Mouse (Mus musculus): ENCODE measurements around the gene Scgb2a2. TPM values are rescaled to one million over a fixed set of nuclear protein-coding genes. Genes with fewer than 3 reads are reported as not detected.
A peak's percentile ranks its signal among the peaks of the same experiment; 100 is the strongest.
"Not testable (repeated sequence)": the region's sequence is repeated elsewhere in the genome, so short reads cannot be mapped to it uniquely, and the experiment has no call there.

The Scgb2a2 gene
- polyA plus RNA-seq (2014; fragmentation: Nextera tagmentation; extraction: Ambion mirVana): not detected in 2 replicates

DNA sequence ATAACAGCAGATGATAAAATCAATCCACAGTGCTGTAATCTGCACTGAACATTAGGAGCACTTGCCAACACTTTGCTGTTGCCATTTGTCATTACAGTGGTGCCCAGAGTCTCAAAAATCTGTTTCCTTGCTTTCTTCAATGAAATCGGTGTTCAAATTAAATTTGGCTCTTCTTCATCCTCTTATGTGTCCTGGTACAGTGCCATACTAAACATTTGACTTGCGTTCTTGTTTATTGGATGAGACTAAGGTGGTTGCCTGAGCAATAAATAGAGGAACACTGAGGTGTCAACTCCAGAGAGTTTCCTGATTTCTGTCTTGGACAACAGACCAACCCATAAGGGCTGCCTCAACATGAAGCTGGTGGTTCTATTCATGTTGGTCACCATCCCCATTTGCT lies at the start of gene Scgb2a2:
Gene Scgb2a2, plus strand, starts transcription at position 301 of the 400 bp plus-strand sequence.
- no peak within 1 kb of the TSS for H3K9ac ChIP-seq (replicated peaks; ENCODE audit: low read length)
- H3K4me3 ChIP-seq (ENCODE audit: low read depth, low read length): no peak within 1 kb of the TSS
- DNase-seq (ENCODE audit: low spot score): no peak
- no peaks in the 10 kb centered on the region for H3K4me1 ChIP-seq (ENCODE audit: control insufficient read depth, insufficient read depth, low read length)
- WGBS: 78% methylated on average over 2 of the region's 2 CpGs
- H3K4me2 ChIP-seq (ENCODE audit: low read depth, low read length): no peak within 1 kb of the TSS
- no peaks in the 10 kb centered on the region for H3K36me3 ChIP-seq (replicated peaks; ENCODE audit: control insufficient read depth, insufficient read depth, low read depth, low read length)
- no peak within 1 kb of the TSS for H3K27ac ChIP-seq (replicated peaks; ENCODE audit: low read depth, low read length)
- ATAC-seq (replicated peaks; ENCODE audit: insufficient number of reproducible peaks, low FRiP score, low TSS enrichment, low read depth): no peak
- H3K9me3 ChIP-seq (replicated peaks; ENCODE audit: control insufficient read depth, low read length): no peaks in the 10 kb centered on the region
- no peaks in the 10 kb centered on the region for H3K27me3 ChIP-seq (ENCODE audit: control insufficient read depth, insufficient read depth, low read length)

DNA sequence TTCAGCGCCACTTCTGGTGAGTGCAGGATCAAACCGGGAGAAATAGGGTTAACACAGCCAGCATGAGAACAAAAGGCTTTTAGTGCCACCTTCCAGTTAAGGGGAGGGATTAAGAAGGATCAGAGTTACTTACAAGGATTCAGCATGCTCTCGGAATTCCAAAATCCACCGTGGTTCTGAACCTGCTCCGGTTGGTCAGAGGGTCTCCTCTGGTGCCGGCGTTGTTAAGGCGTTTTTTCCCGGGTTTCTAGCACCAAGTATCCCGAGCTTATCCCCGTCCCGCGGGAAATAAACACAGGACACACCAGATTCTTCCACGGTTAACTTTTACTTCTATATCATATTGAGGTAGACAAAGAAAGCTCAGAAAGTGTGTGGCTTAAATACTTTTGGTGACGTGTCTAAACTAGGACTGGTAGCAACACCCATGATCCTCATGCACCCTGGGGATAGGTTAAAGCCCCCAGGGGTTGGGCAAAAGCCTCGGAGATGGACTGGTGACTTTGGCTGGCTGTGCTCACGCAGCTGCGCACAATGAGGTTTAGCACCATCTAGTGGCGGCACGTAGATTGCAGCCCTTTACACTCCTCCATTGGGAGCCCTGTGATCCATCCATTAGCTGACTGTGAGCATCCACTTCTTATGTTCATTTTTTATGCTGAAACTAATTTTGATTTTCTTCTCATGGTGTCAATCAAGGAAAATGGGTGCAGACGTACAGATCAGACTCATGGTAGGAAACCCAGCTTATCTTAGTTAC lies 10.6 kb upstream of the Scgb2a2 start:
- not testable (repeated sequence) for H3K4me2 ChIP-seq (ENCODE audit: low read depth, low read length); H3K27me3 ChIP-seq (ENCODE audit: control insufficient read depth, insufficient read depth, low read length); H3K4me1 ChIP-seq (ENCODE audit: control insufficient read depth, insufficient read depth, low read length); H3K9me3 ChIP-seq (replicated peaks; ENCODE audit: control insufficient read depth, low read length); H3K36me3 ChIP-seq (replicated peaks; ENCODE audit: control insufficient read depth, insufficient read depth, low read depth, low read length); H3K9ac ChIP-seq (replicated peaks; ENCODE audit: low read length); DNase-seq (ENCODE audit: low spot score); H3K27ac ChIP-seq (replicated peaks; ENCODE audit: low read depth, low read length)
- H3K4me3 ChIP-seq (ENCODE audit: low read depth, low read length): peak overlapping the region; percentile 19
- peak; percentile 94 for ATAC-seq (replicated peaks; ENCODE audit: insufficient number of reproducible peaks, low FRiP score, low TSS enrichment, low read depth)
- 11% methylated on average over 18 of the region's 21 CpGs for WGBS

DNA sequence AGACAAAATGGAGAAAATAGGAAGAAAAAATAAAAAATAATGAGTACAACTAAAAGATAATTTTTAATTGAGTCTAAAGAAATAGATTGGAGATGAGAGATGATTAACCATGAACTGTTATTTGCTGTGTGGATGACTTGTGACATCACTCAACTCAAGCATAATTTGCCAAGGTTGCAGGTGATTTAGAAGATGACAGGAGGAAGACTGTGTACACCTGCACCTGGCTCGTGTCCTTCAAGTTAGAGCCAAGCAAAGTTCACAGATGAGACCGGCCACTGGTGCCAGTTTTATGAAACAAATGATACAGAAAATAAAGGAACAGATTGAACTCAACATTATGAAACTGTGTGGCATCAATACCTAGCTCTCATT lies 10.0 kb upstream of the Scgb2a2 start:
- H3K27me3 ChIP-seq (ENCODE audit: control insufficient read depth, insufficient read depth, low read length): no peaks in the 10 kb centered on the region
- no peak for ATAC-seq (replicated peaks; ENCODE audit: insufficient number of reproducible peaks, low FRiP score, low TSS enrichment, low read depth)
- H3K36me3 ChIP-seq (replicated peaks; ENCODE audit: control insufficient read depth, insufficient read depth, low read depth, low read length): no peaks in the 10 kb centered on the region
- no peaks in the 10 kb centered on the region for H3K9me3 ChIP-seq (replicated peaks; ENCODE audit: control insufficient read depth, low read length)
- no peak overlapping the region for H3K4me3 ChIP-seq (ENCODE audit: low read depth, low read length)
- no peak overlapping the region for H3K27ac ChIP-seq (replicated peaks; ENCODE audit: low read depth, low read length)
- no peak for DNase-seq (ENCODE audit: low spot score)
- no peak overlapping the region for H3K9ac ChIP-seq (replicated peaks; ENCODE audit: low read length)
- WGBS: 63% methylated on average over 2 of the region's 2 CpGs
- H3K4me2 ChIP-seq (ENCODE audit: low read depth, low read length): no peak overlapping the region
- no peaks in the 10 kb centered on the region for H3K4me1 ChIP-seq (ENCODE audit: control insufficient read depth, insufficient read depth, low read length)

DNA sequence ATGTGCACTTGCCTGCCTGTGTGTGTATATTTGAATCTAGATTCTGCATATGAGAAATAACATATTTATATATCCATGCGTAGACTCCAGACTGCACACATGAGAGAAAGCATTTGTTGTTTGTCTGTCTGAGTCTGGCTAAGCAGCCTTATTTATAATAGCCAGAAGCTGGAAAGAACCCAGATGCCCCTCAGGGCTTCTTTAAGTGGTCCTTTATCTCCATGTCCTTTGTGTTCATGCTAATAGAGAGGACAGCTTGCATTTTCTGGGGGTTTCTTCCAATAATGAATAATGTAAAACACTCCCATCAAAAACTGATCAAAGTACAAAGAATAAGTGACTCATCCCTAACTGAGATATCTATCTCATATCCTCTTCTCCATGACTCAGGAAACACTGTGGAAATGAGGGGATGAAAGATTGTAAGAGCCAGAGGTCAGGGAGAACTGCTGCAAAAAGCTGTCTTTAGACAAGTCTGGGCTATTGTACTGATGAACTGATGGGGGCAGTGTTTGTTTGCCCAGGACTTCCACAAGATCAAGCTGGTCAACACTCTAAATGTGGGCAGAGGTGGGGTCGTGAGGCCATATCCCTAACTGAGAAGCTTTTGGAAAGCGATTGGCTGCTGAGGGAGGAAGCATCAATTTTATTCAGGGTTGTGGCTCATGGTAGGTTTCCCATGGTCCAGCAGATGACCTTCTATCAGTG lies 2.2 kb downstream of the Scgb2a2 start:
- ATAC-seq (replicated peaks; ENCODE audit: insufficient number of reproducible peaks, low FRiP score, low TSS enrichment, low read depth); H3K9me3 ChIP-seq (replicated peaks; ENCODE audit: control insufficient read depth, low read length); DNase-seq (ENCODE audit: low spot score); H3K9ac ChIP-seq (replicated peaks; ENCODE audit: low read length); H3K4me3 ChIP-seq (ENCODE audit: low read depth, low read length); H3K27ac ChIP-seq (replicated peaks; ENCODE audit: low read depth, low read length); H3K36me3 ChIP-seq (replicated peaks; ENCODE audit: control insufficient read depth, insufficient read depth, low read depth, low read length); H3K4me1 ChIP-seq (ENCODE audit: control insufficient read depth, insufficient read depth, low read length); H3K27me3 ChIP-seq (ENCODE audit: control insufficient read depth, insufficient read depth, low read length); H3K4me2 ChIP-seq (ENCODE audit: low read depth, low read length): not testable (repeated sequence)
- 54% methylated on average over 3 of the region's 3 CpGs for WGBS

DNA sequence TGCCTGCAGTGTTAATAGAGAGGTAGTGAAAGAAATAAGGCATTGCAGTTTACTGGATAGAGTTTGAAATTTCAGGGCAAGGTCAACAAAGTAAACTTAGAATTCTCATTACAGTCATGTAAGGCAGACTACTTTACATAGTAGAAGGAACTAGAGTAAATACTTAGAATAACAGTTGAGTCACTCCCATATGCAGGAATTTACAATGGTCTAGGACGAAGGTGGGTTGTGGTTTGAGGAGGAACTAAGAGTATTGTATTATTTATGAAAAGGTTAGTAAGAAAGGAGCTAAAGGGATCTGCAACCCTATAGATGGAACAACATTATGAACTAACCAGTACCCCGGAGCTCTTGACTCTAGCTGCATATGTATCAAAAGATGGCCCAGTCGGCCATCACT lies 13.5 kb downstream of the Scgb2a2 start:
- not testable (repeated sequence) for H3K9ac ChIP-seq (replicated peaks; ENCODE audit: low read length); H3K27me3 ChIP-seq (ENCODE audit: control insufficient read depth, insufficient read depth, low read length); ATAC-seq (replicated peaks; ENCODE audit: insufficient number of reproducible peaks, low FRiP score, low TSS enrichment, low read depth); H3K4me2 ChIP-seq (ENCODE audit: low read depth, low read length); H3K36me3 ChIP-seq (replicated peaks; ENCODE audit: control insufficient read depth, insufficient read depth, low read depth, low read length); H3K9me3 ChIP-seq (replicated peaks; ENCODE audit: control insufficient read depth, low read length); DNase-seq (ENCODE audit: low spot score); H3K27ac ChIP-seq (replicated peaks; ENCODE audit: low read depth, low read length); H3K4me1 ChIP-seq (ENCODE audit: control insufficient read depth, insufficient read depth, low read length); H3K4me3 ChIP-seq (ENCODE audit: low read depth, low read length)
- WGBS: 87% methylated on average over 2 of the region's 3 CpGs

DNA sequence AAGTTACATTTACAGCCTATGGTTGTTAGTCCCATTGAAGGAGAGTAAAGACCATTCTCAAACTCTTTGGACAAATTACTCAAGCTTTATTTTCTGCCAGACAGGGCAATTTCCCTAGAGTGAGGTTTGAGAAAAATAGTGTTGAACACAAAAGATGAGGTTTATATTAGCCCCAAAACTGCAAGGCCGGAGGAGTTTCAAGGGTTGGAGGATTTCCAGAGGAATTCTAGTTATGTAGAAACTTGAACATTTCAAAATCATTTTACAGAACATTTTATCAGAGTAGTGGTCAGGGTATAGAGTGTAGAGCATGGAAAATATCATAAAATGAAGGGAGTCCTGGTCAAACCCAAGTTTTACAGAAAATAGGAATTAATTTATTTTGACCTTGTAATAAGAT lies 17.5 kb downstream of the Scgb2a2 start:
- WGBS: 87% methylated on average over 1 of the region's 1 CpGs
- no peaks in the 10 kb centered on the region for H3K9me3 ChIP-seq (replicated peaks; ENCODE audit: control insufficient read depth, low read length)
- DNase-seq (ENCODE audit: low spot score) (no peak), ATAC-seq (replicated peaks; ENCODE audit: insufficient number of reproducible peaks, low FRiP score, low TSS enrichment, low read depth) (no peak)
- no peak overlapping the region for H3K4me3 ChIP-seq (ENCODE audit: low read depth, low read length)
- no peak overlapping the region for H3K9ac ChIP-seq (replicated peaks; ENCODE audit: low read length)
- H3K27ac ChIP-seq (replicated peaks; ENCODE audit: low read depth, low read length): no peak overlapping the region
- H3K4me2 ChIP-seq (ENCODE audit: low read depth, low read length): no peak overlapping the region
- no peaks in the 10 kb centered on the region for H3K36me3 ChIP-seq (replicated peaks; ENCODE audit: control insufficient read depth, insufficient read depth, low read depth, low read length)
- H3K27me3 ChIP-seq (ENCODE audit: control insufficient read depth, insufficient read depth, low read length): no peaks in the 10 kb centered on the region
- H3K4me1 ChIP-seq (ENCODE audit: control insufficient read depth, insufficient read depth, low read length): no peaks in the 10 kb centered on the region

DNA sequence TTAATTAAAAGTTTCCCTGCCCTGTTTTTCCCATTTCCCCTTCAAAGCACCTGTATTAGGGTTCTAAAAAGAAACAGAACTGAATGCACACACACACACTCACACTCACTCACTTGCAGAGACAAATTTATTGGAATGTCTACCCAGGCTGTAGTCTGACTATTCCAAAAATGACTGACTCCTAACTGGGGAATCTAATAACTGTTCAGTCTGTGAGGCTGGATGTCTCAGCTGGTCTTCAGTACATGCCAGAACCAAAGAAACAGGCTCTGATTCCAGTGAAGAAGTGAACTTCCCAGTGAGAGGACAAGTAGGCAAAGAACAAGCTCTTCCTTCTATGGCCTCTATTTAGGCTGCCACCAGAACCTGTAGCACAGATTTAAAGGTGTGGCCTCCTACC lies 18.1 kb downstream of the Scgb2a2 start:
- Histone ChIP-seq H3K27me3 (ENCODE audit: control insufficient read depth, insufficient read depth, low read length) (no peaks in the 10 kb centered on the region), H3K4me3 (ENCODE audit: low read depth, low read length) (no peak overlapping the region), H3K36me3 (replicated peaks; ENCODE audit: control insufficient read depth, insufficient read depth, low read depth, low read length) (no peaks in the 10 kb centered on the region), H3K27ac (replicated peaks; ENCODE audit: low read depth, low read length) (no peak overlapping the region), H3K4me2 (ENCODE audit: low read depth, low read length) (no peak overlapping the region), H3K9me3 (replicated peaks; ENCODE audit: control insufficient read depth, low read length) (no peaks in the 10 kb centered on the region), H3K9ac (replicated peaks; ENCODE audit: low read length) (no peak overlapping the region), H3K4me1 (ENCODE audit: control insufficient read depth, insufficient read depth, low read length) (no peaks in the 10 kb centered on the region)
- ATAC-seq (replicated peaks; ENCODE audit: insufficient number of reproducible peaks, low FRiP score, low TSS enrichment, low read depth) (no peak), DNase-seq (ENCODE audit: low spot score) (no peak)

DNA sequence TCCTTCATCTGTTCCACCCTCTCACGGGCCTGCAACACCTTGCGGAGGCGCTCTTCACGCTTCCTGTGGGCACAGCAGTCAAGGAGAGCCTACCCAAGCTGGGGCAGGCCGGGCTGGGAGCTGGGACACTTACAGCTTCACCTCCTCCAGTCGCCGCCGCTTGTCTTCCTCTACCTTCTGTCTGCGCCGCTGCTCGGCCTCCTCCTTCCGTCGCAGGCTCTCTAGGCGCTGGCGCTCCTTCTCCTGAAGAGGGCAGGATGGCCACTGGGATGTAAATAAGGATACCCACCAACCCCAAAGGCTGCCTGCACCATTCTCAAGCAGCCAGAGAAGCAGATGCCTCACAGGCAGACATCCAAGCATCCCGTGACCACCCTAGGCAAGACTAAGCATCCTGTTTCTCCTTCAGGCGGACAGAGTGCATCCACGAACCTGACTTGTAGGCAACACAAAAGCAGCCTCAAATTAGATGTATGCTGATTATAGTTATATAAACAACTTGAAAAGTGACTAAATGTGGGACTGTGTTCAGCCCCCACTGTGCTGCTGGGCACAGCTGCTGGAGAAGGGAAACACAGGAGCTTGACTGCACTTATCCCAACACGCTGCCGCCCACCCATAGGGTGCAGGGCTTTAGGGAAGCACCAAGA lies 30.9 kb downstream of the Scgb2a2 start:
- Histone ChIP-seq H3K36me3 (replicated peaks; ENCODE audit: control insufficient read depth, insufficient read depth, low read depth, low read length) (peaks cover 11% of the 10 kb centered on the region), H3K4me3 (ENCODE audit: low read depth, low read length) (no peak overlapping the region), H3K27ac (replicated peaks; ENCODE audit: low read depth, low read length) (no peak overlapping the region), H3K9ac (replicated peaks; ENCODE audit: low read length) (no peak overlapping the region), H3K4me1 (ENCODE audit: control insufficient read depth, insufficient read depth, low read length) (no peaks in the 10 kb centered on the region), H3K9me3 (replicated peaks; ENCODE audit: control insufficient read depth, low read length) (no peaks in the 10 kb centered on the region), H3K4me2 (ENCODE audit: low read depth, low read length) (no peak overlapping the region), H3K27me3 (ENCODE audit: control insufficient read depth, insufficient read depth, low read length) (no peaks in the 10 kb centered on the region)
- WGBS: 95% methylated on average over 20 of the region's 20 CpGs
- DNase-seq (ENCODE audit: low spot score) (no peak), ATAC-seq (replicated peaks; ENCODE audit: insufficient number of reproducible peaks, low FRiP score, low TSS enrichment, low read depth) (no peak)

All from embryonic facial prominence, embryonic 11.5 days (tissue).